Mouse (Mus musculus): ENCODE data around the gene Samt1. TPM values are rescaled to one million over a fixed set of nuclear protein-coding genes. Genes with fewer than 3 reads are reported as not detected.
"Not testable (repeated sequence)": the region's sequence is repeated elsewhere in the genome, so short reads cannot be mapped to it uniquely, and the experiment has no call there.

The Samt1 gene
- polyA plus RNA-seq (2014; fragmentation: Nextera tagmentation; extraction: Ambion mirVana), result not detected in 2 replicates

DNA sequence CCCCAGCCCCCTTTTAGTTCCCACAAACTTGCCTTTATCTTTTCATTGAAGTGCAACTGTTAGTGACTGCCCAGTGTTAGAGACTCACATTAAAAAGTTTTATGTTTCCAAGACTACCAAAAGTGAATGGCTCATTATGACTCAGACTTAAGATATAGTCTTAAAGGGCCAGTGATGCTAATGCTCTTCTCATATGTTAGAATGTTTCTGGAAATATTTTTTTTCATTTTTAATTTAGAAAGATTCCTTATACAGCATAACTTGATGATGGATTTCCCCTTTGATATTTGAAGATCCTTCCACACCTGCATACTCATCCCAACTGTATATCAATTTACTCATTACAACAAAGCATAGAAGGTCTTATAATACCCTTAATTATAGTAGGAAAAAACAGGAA, at the start of gene Samt1:
TSS of gene Samt1 (minus strand) at position 101 of the 400 bp plus-strand sequence.
- not testable (repeated sequence) for H3K4me2 ChIP-seq; H3K4me3 ChIP-seq (ENCODE audit: low read depth, low read length); H3K36me3 ChIP-seq (ENCODE audit: insufficient read depth); DNase-seq; H3K27me3 ChIP-seq (ENCODE audit: insufficient read depth, low read length); H3K27ac ChIP-seq (ENCODE audit: low read depth); H3K9ac ChIP-seq; H3K4me1 ChIP-seq (ENCODE audit: insufficient read depth); ATAC-seq (ENCODE audit: insufficient read depth); H3K9me3 ChIP-seq (ENCODE audit: low read depth, low read length)

DNA sequence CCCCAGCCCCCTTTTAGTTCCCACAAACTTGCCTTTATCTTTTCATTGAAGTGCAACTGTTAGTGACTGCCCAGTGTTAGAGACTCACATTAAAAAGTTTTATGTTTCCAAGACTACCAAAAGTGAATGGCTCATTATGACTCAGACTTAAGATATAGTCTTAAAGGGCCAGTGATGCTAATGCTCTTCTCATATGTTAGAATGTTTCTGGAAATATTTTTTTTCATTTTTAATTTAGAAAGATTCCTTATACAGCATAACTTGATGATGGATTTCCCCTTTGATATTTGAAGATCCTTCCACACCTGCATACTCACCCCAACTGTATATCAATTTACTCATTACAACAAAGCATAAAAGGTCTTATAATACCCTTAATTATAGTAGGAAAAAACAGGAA, 42.5 kb upstream of the Samt1 start, which contains the start of gene Gm10057:
TSS of gene Gm10057 (minus strand) at position 101 of the 400 bp plus-strand sequence.
- DNase-seq; H3K9ac ChIP-seq; H3K27ac ChIP-seq (ENCODE audit: low read depth); H3K4me1 ChIP-seq (ENCODE audit: insufficient read depth); H3K4me2 ChIP-seq; H3K9me3 ChIP-seq (ENCODE audit: low read depth, low read length); H3K36me3 ChIP-seq (ENCODE audit: insufficient read depth); ATAC-seq (ENCODE audit: insufficient read depth); H3K4me3 ChIP-seq (ENCODE audit: low read depth, low read length); H3K27me3 ChIP-seq (ENCODE audit: insufficient read depth, low read length): not testable (repeated sequence)

DNA sequence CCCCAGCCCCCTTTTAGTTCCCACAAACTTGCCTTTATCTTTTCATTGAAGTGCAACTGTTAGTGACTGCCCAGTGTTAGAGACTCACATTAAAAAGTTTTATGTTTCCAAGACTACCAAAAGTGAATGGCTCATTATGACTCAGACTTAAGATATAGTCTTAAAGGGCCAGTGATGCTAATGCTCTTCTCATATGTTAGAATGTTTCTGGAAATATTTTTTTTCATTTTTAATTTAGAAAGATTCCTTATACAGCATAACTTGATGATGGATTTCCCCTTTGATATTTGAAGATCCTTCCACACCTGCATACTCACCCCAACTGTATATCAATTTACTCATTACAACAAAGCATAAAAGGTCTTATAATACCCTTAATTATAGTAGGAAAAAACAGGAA, 21.3 kb upstream of the Samt1 start, which contains the start of gene 4921511M17Rik:
TSS of gene 4921511M17Rik (minus strand) at position 101 of the 400 bp plus-strand sequence.
- H3K9me3 ChIP-seq (ENCODE audit: low read depth, low read length); H3K4me1 ChIP-seq (ENCODE audit: insufficient read depth); DNase-seq; H3K27ac ChIP-seq (ENCODE audit: low read depth); H3K9ac ChIP-seq; H3K27me3 ChIP-seq (ENCODE audit: insufficient read depth, low read length); H3K4me3 ChIP-seq (ENCODE audit: low read depth, low read length); ATAC-seq (ENCODE audit: insufficient read depth); H3K4me2 ChIP-seq; H3K36me3 ChIP-seq (ENCODE audit: insufficient read depth): not testable (repeated sequence)

DNA sequence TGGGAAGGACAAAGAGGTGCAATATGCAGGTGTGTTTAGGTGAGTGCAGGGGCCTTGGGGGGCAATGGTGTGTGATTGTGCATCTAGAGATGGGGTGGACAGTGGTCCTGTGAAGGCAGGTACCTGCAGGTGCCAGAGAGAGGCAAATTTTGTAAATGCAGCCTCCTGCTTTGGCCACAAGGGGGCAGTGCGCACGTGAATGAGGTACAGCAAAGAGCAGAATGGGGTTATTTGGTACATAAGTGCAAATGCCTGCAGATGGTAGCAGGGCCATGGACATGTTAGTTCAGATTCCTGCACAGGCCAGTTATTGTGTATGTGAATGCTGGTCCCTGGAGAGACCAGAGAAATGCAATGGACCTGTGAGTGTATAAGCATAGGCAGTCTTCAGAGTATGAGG, 35.5 kb downstream of the Samt1 start:
- not testable (repeated sequence) for H3K4me3 ChIP-seq (ENCODE audit: low read depth, low read length); H3K4me1 ChIP-seq (ENCODE audit: insufficient read depth); H3K9me3 ChIP-seq (ENCODE audit: low read depth, low read length); DNase-seq; H3K4me2 ChIP-seq; H3K36me3 ChIP-seq (ENCODE audit: insufficient read depth); ATAC-seq (ENCODE audit: insufficient read depth); H3K27ac ChIP-seq (ENCODE audit: low read depth); H3K27me3 ChIP-seq (ENCODE audit: insufficient read depth, low read length); H3K9ac ChIP-seq
- WGBS, result no CpG with 5 or more reads among the region's 2 CpGs

DNA sequence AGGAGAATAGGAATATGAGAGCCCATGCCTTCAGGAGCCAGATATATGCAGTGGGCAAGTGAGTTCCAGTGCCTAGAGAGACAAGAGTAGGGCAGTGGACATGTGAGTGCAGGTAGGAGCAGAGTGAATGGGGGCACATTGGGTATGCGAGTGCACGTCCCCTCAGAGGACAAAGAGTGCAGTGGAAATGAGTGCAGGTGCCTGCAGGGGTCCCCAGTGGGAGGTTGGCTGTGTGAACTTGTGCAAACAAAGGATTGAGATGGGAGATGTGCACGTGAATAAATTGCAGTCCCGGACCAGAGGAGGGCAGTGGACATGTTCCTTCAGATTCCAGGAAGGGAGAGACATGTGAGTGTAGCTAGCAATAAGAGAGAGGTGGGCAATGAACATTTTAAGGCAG, 36.0 kb downstream of the Samt1 start:
- H3K4me1 ChIP-seq (ENCODE audit: insufficient read depth); H3K9ac ChIP-seq; ATAC-seq (ENCODE audit: insufficient read depth); H3K4me3 ChIP-seq (ENCODE audit: low read depth, low read length); H3K4me2 ChIP-seq; H3K9me3 ChIP-seq (ENCODE audit: low read depth, low read length); DNase-seq; H3K27me3 ChIP-seq (ENCODE audit: insufficient read depth, low read length); H3K27ac ChIP-seq (ENCODE audit: low read depth); H3K36me3 ChIP-seq (ENCODE audit: insufficient read depth): not testable (repeated sequence)
- WGBS, result 35% methylated on average over 4 of the region's 4 CpGs

DNA sequence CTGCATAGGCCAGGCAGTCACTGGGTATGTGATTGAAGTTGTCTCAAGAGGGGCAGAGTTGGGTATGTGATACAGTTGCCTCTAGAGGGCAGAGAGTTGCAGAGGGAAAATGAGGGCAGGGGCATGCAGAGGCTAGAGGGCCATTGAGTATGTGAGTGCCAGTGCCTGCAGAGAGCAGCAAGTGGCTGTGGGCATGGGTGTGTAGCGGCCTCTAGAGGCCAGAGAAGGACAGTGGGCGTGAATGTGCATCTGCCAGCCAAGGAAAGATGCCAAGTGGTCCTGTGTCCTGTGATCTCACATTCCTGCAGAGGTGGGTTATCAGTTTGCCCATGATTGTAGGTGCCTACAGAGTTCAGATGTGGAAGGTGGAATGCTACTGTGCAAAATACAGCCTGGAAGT, 38.0 kb downstream of the Samt1 start:
- 0% methylated on average over 2 of the region's 2 CpGs for WGBS
- no peak overlapping the region for H3K27ac ChIP-seq (ENCODE audit: low read depth)

DNA sequence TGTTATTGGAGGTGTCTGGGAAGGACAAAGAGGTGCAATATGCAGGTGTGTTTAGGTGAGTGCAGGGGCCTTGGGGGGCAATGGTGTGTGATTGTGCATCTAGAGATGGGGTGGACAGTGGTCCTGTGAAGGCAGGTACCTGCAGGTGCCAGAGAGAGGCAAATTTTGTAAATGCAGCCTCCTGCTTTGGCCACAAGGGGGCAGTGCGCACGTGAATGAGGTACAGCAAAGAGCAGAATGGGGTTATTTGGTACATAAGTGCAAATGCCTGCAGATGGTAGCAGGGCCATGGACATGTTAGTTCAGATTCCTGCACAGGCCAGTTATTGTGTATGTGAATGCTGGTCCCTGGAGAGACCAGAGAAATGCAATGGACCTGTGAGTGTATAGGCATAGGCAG, 59.6 kb downstream of the Samt1 start:
- no CpG with 5 or more reads among the region's 2 CpGs for WGBS
- H3K9me3 ChIP-seq (ENCODE audit: low read depth, low read length); ATAC-seq (ENCODE audit: insufficient read depth): not testable (repeated sequence)

More for the DNA sequence above, 38.0 kb downstream of the Samt1 start:
- ATAC-seq (ENCODE audit: insufficient read depth) (no peak), DNase-seq (peak; percentile 16)
- H3K27me3 ChIP-seq (ENCODE audit: insufficient read depth, low read length), result no peaks in the 10 kb centered on the region
- H3K9me3 ChIP-seq (ENCODE audit: low read depth, low read length), result no peaks in the 10 kb centered on the region
- H3K4me3 ChIP-seq (ENCODE audit: low read depth, low read length), result no peak overlapping the region
- peak; percentile 48 for TF ChIP-seq CTCF (IDR thresholded peaks at IDR 0.05; ENCODE audit: low read depth)
- H3K9ac ChIP-seq, result no peak overlapping the region
- H3K4me1 ChIP-seq (ENCODE audit: insufficient read depth), result no peaks in the 10 kb centered on the region
- no peak overlapping the region for H3K4me2 ChIP-seq
- no peaks in the 10 kb centered on the region for H3K36me3 ChIP-seq (ENCODE audit: insufficient read depth)

More for the DNA sequence above, 59.6 kb downstream of the Samt1 start:
- not testable (repeated sequence) for H3K4me3 ChIP-seq (ENCODE audit: low read depth, low read length); DNase-seq; H3K27me3 ChIP-seq (ENCODE audit: insufficient read depth, low read length); H3K9ac ChIP-seq; H3K4me1 ChIP-seq (ENCODE audit: insufficient read depth); H3K36me3 ChIP-seq (ENCODE audit: insufficient read depth); H3K4me2 ChIP-seq; H3K27ac ChIP-seq (ENCODE audit: low read depth)

Other genes with a start within 250 kb of the Samt1 start
- 22.4 and 22.9 TPM in 2 replicates for gene Spin2c, start 180.4 kb downstream of the Samt1 start, polyA plus RNA-seq (2014; fragmentation: Nextera tagmentation; extraction: Ambion mirVana)
- not detected in 2 replicates for gene 4921511M17Rik, start 21.2 kb upstream of the Samt1 start, polyA plus RNA-seq (2014; fragmentation: Nextera tagmentation; extraction: Ambion mirVana)
- not detected in 2 replicates for gene Gm10057, start 42.4 kb upstream of the Samt1 start, polyA plus RNA-seq (2014; fragmentation: Nextera tagmentation; extraction: Ambion mirVana)
- gene Gm15140, start 108.0 kb upstream of the Samt1 start, polyA plus RNA-seq (2014; fragmentation: Nextera tagmentation; extraction: Ambion mirVana), result not detected in 2 replicates